Mouse (Mus musculus): ENCODE results near the gene Slc51b.

Slc51b gene

DNA sequence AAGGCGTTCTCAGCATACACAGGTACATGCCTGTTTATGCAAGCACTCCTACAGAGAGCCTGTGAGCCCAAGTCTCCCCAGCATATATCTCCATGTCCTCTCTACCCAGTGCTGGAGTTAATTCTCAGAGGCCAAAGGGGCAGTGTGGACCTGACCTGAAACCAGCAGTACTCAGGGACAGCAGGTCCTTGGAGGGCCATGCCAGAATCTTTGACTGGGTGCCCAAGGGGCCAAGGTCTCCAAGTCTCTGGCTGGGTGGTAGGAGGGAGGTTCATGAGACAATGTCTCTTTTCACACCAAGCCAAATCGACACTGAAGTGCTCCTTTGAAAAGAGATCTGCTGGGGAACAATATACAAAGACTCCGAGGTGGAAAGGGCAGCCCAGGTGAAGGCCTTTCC is 14.9 kb downstream of the Slc51b start:
- DNase-seq = no peak

GRCm38 (mm10) chr9:65407327-65407726 is 15.4 kb downstream of the Slc51b start:
- DNase-seq = no peak

- DNase-seq = no peak
Measured at GRCm38 (mm10) chr9:65405184-65405449, 17.6 kb downstream of the Slc51b start.

GRCm38 (mm10) chr9:65404331-65405183 is 18.2 kb downstream of the Slc51b start:
- DNase-seq = peak in 1 of 2 experiments; percentile 11

DNA sequence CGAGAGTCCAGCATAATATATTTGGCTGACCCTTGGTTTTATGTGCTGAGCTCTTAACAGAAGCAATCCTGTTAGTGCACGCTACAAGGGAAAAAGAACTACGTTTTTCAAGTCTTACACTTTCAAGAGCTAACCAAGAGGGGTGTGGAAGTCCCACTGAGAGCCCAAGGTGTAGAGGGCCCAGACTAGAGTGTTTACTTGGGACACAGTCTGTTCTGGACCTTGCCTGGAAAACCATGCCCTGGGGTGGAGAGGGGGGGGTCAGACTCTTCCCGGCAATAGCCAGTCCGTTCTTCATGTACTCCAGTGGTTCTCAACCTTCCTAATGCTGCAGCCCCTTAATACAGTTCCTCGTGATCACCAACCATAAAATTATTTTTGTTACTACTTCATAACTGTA is 22.8 kb downstream of the Slc51b start:
- DNase-seq = no peak

DNA sequence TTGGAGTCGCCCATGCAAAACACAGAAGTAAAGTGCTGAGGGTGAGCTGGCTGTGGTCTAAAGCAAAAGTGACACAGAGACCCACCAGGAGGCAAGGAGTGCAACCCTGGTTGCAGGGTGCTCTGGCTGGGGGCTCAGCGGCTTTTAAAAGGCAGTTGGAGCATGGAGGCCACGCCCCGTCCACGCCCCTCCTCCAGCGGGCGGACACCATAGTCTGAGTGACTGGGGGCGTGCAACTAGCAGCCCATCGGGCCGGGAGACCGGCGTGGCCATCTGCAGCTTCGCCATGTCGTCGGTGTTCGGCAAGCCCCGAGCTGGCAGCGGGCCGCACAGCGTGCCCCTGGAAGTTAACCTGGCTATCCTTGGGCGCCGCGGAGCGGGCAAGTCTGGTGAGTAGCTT is 24.5 kb downstream of the Slc51b start, which contains the start of gene Rasl12:
TSS of gene Rasl12 (plus strand) at position 228 of the 400 bp plus-strand sequence.
- peak; percentile 18 to 41 for DNase-seq

DNA sequence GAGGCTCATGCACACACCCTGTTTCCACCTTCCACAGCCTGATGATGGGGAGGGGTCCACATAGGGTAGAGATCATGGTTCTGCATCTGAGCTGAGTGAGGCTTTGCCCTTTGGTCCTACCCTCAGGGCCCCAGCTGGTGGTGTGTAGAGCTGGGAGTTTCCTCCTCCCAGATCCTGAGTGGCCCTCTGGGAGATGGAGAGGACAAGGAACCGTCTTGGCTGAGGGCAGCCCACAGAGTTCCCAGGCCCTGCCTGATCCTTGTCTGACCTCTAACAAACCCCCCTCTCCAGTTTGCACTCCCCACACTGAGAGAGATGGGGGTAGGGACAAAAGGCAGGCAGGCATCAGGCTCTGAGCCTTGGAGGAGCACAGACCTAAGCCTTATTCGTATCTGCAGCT is 28.4 kb downstream of the Slc51b start:
- DNase-seq = no peak

- DNase-seq = no peak
Measured at GRCm38 (mm10) chr9:65393606-65394005, 29.1 kb downstream of the Slc51b start.

- peak in 1 of 2 experiments; percentile 67 for DNase-seq
Measured at GRCm38 (mm10) chr9:65392638-65393364, 30.0 kb downstream of the Slc51b start.

- no peak for DNase-seq
Measured at GRCm38 (mm10) chr9:65391613-65391964, 31.2 kb downstream of the Slc51b start, which contains the start of gene Kbtbd13. Gene Kbtbd13 (minus strand): TSS chr9:65391652.

GRCm38 (mm10) chr9:65390752-65391612 is 31.8 kb downstream of the Slc51b start:
- no peak for DNase-seq

- no peak for DNase-seq
Measured at GRCm38 (mm10) chr9:65386373-65387140, 36.2 kb downstream of the Slc51b start.

DNA sequence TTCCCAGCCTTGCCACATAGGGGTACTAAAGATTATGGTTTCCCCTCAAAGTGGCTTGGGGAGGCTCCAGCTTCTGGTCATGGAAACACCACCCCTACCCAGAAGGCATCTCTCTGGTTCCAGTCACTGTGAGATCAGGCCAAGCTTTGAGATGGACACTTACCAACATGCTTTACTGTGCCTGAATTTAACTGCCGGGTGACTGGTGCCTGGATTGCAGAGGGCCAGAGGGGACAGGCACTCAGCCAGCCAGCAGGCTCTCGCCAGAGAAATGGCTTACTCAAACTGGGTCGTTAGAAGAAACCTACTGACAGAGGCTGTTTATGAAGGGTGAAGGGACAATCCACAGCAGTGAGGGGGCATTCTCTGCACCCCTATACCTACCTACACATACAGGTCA is 38.5 kb downstream of the Slc51b start:
- no peak for DNase-seq

GRCm38 (mm10) chr9:65382751-65383097 is 40.0 kb downstream of the Slc51b start:
- no peak for DNase-seq

GRCm38 (mm10) chr9:65382031-65382750 is 40.6 kb downstream of the Slc51b start:
- no peak for DNase-seq

DNA sequence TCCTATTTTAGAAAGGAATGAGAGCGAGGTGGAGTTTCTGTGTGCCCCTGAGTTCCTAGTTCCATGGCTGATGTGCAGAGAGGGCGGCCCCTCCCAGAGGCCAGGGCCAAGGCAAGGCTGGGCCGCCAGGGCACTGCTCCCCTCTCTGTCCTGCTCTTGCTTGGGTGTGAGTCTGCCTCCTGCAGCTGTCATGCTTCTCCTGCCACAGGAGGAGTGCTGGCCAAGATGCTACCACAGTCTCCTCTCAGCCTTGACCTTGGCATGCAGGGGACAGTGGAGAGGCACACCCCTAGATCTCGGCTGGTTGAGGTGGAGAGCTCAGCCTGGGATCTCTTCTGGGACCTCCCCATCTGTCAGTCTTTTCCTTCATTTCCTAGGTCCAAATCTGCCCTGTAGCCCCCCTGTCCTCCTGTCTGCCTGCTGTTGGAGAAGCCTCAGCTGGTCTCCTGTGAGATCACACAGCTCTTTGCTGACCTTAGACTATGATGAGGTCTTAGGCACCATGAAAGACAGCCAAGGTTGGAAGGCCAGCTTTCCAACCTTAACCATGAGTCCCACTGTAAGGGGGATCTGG is 41.7 kb downstream of the Slc51b start:
- no peak for DNase-seq

GRCm38 (mm10) chr9:65375163-65375934 is 47.4 kb downstream of the Slc51b start:
- DNase-seq = no peak

GRCm38 (mm10) chr9:65374468-65375162 is 48.1 kb downstream of the Slc51b start:
- no peak for DNase-seq

DNA sequence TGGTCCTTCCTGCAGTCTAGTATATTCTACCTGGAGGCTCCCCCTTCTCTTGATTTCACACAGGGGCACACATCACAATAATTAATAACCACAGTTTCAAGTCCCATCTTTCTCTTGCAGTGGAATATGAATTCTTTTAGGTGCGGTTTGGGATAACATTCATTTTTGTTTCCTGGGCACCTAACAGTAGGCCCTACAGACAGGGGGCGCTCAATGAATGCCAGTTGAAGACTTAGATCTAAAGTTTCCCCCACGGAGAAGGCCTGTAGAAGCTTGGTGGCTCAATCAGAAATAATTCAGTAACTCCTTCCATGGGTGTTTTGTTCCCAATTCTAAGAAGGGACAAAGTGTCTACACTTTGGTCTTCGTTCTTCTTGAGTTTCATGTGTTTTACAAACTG is 50.3 kb downstream of the Slc51b start:
- DNase-seq = peak in 1 of 2 experiments; percentile 16

- no peak for DNase-seq
Measured at GRCm38 (mm10) chr9:65371756-65372155, 51.0 kb downstream of the Slc51b start.
